Mouse (Mus musculus) limb, embryonic 15.5 days (tissue): ENCODE measurements around the gene Bbs1. TPM values are rescaled to one million over a fixed set of nuclear protein-coding genes. Genes with fewer than 3 reads are reported as not detected.
"Not testable (repeated sequence)": the region's sequence is repeated elsewhere in the genome, so short reads cannot be mapped to it uniquely, and the experiment has no call there.

Experiments
- ATAC-seq: fragments of 200-750 bp; cut with Nextera tagmentation; 2 replicates; pipeline ENCODE4 v1.8.0; 2017; ENCODE audit warnings: low read depth, moderate TSS enrichment; ENCODE audit not compliant: insufficient number of reproducible peaks, low FRiP score, low TSS enrichment
- H3K27ac ChIP-seq: fragments of 300-500 bp; sonication (generic); 2 replicates; pipeline ENCODE4 v1.5.1; 2015; ENCODE audit warnings: moderate library complexity, mild to moderate bottlenecking, inconsistent platforms
- H3K27me3 ChIP-seq: fragments of 300-500 bp; sonication (generic); 2 replicates; pipeline ENCODE4 v1.6.1; 2015; ENCODE audit warnings: inconsistent platforms
- H3K36me3 ChIP-seq: fragments of 300-500 bp; sonication (generic); 2 replicates; pipeline ENCODE4 v1.6.1; 2015; ENCODE audit warnings: inconsistent platforms
- H3K4me1 ChIP-seq: fragments of 300-500 bp; sonication (generic); 2 replicates; pipeline ENCODE4 v1.6.1; 2015; ENCODE audit warnings: inconsistent platforms
- H3K4me2 ChIP-seq: fragments of 300-500 bp; sonication (generic); 2 replicates; pipeline ENCODE4 v1.6.1; 2015; ENCODE audit warnings: mild to moderate bottlenecking, inconsistent platforms
- H3K4me3 ChIP-seq: fragments of 300-500 bp; sonication (generic); 2 replicates; pipeline ENCODE4 v1.5.1; 2015; ENCODE audit warnings: mild to moderate bottlenecking, inconsistent platforms
- H3K9ac ChIP-seq: fragments of 300-500 bp; sonication (generic); 2 replicates; pipeline ENCODE4 v1.6.1; 2015; ENCODE audit warnings: inconsistent platforms
- H3K9me3 ChIP-seq: fragments of 300-500 bp; sonication (generic); 2 replicates; pipeline ENCODE4 v1.6.1; 2016; ENCODE audit warnings: inconsistent platforms
- WGBS: fragments of 180-500 bp; shearing (Covaris S2); methylation state at CpG from one replicate; pipeline ENCODE4 v1.1.7; 2015; 5-methylcytosine and 5-hydroxymethylcytosine counted together
- polyA plus RNA-seq: library from polyadenylated mRNA; unstranded; fragments of >200 nt; fragmentation: Nextera tagmentation; extraction: Ambion mirVana; gene quantifications from 2 replicates; pipeline ENCODE4 v1.2.1, GENCODE M21; 2015

Bbs1 gene
- polyA plus RNA-seq, 1 experiment from 2014 or later, result 3.0 TPM

- Histone ChIP-seq H3K36me3 (no peaks in the 10 kb centered on the region), H3K27ac (peak within 1 kb of the TSS; percentile 71), H3K4me2 (peak within 1 kb of the TSS; percentile 92), H3K9ac (peak within 1 kb of the TSS; percentile 93), H3K27me3 (no peaks in the 10 kb centered on the region), H3K4me1 (peaks cover 29% of the 10 kb centered on the region), H3K9me3 (no peaks in the 10 kb centered on the region), H3K4me3 (peak within 1 kb of the TSS; percentile 81)
- peak; percentile 96 for ATAC-seq
- under 1% methylated on average over 52 of the region's 52 CpGs for WGBS
Observed at GRCm38 (mm10) chr19:4878405-4879323, 27.8 kb downstream of the Bbs1 start, which contains the start of gene Zdhhc24. Gene Zdhhc24, plus strand, starts transcription at chr19:4878668.

- H3K36me3 ChIP-seq, result no peaks in the 10 kb centered on the region
- 1% methylated on average over 17 of the region's 17 CpGs for WGBS
- peak within 1 kb of the TSS; percentile 81 for H3K4me3 ChIP-seq
- peak within 1 kb of the TSS; percentile 92 for H3K4me2 ChIP-seq
- no peak for ATAC-seq
- no peaks in the 10 kb centered on the region for H3K9me3 ChIP-seq
- H3K9ac ChIP-seq, result peak within 1 kb of the TSS; percentile 93
- no peaks in the 10 kb centered on the region for H3K27me3 ChIP-seq
- H3K27ac ChIP-seq, result peak within 1 kb of the TSS; percentile 71
- peaks cover 29% of the 10 kb centered on the region for H3K4me1 ChIP-seq
Observed at GRCm38 (mm10) chr19:4877785-4878184, 28.6 kb downstream of the Bbs1 start, which contains the start of gene Actn3. Gene Actn3, minus strand, starts transcription at chr19:4877909.

DNA sequence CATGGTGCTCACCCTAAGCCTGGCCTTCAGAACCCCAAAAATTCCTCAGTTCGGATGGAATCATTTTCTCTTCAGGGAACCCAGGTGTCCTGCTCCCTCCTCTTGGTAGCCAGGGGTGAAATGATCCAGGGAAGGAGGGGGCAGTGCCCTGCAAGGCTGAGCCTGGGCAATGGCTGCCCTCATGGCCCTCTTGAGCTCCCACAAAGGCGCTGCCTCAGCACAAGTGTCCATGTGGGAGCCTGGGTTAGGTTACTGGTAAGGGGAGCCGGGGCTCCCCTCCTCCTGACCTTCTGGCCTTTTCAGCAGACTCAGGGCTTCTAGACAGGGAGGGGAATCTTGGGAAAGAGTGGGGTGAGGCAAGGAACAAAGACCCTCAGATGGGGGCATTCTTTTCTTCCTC lies 29.7 kb downstream of the Bbs1 start:
- no peak overlapping the region for H3K4me2 ChIP-seq
- H3K9me3 ChIP-seq, result no peaks in the 10 kb centered on the region
- no peak overlapping the region for H3K4me3 ChIP-seq
- no peak for ATAC-seq
- H3K9ac ChIP-seq, result no peak overlapping the region
- H3K27me3 ChIP-seq, result no peaks in the 10 kb centered on the region
- WGBS, result 59% methylated on average over 3 of the region's 3 CpGs
- H3K36me3 ChIP-seq, result no peaks in the 10 kb centered on the region
- peaks cover 29% of the 10 kb centered on the region for H3K4me1 ChIP-seq
- H3K27ac ChIP-seq, result no peak overlapping the region

- no peaks in the 10 kb centered on the region for H3K36me3 ChIP-seq
- H3K4me1 ChIP-seq, result peaks cover 29% of the 10 kb centered on the region
- H3K9me3 ChIP-seq, result no peaks in the 10 kb centered on the region
- no peak overlapping the region for H3K27ac ChIP-seq
- H3K4me2 ChIP-seq, result no peak overlapping the region
- no peak overlapping the region for H3K9ac ChIP-seq
- H3K4me3 ChIP-seq, result no peak overlapping the region
- 75% methylated on average over 2 of the region's 4 CpGs for WGBS
- no peaks in the 10 kb centered on the region for H3K27me3 ChIP-seq
- no peak for ATAC-seq
Observed at GRCm38 (mm10) chr19:4876241-4876640, 30.2 kb downstream of the Bbs1 start.

GRCm38 (mm10) chr19:4874613-4875012 lies 31.8 kb downstream of the Bbs1 start:
- H3K27me3 ChIP-seq, H3K4me3 ChIP-seq, H3K27ac ChIP-seq, ATAC-seq, H3K9me3 ChIP-seq, H3K4me2 ChIP-seq, H3K36me3 ChIP-seq, H3K9ac ChIP-seq: not testable (repeated sequence)
- WGBS, result 74% methylated on average over 1 of the region's 1 CpGs
- peaks cover 22% of the 10 kb centered on the region for H3K4me1 ChIP-seq

DNA sequence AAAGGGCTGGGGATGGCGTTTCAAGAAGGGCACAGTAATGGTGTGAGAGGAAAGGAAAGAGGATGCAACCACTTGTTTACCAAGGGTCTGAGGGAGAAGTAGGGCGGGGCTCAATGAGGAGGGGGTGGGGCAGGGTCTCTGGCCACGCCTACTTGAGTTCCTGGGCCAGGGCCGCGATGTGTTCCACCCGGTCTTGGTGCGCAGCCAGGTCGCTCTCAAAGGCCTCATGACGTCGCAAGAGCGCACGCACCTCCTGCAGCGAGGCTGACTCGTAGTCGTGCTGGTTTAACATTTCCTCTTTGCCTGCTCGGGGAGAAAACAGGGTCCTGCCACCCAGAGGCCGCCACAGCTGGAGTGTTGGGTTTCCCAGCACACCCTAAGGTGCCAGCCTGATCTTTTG lies 41.3 kb downstream of the Bbs1 start:
- no peak overlapping the region for H3K9ac ChIP-seq
- H3K36me3 ChIP-seq, result 0 out of 2 replicates have a peak, but pooled peaks cover 7% of the 10 kb centered on the region
- H3K27ac ChIP-seq, result no peak overlapping the region
- no peaks in the 10 kb centered on the region for H3K9me3 ChIP-seq
- 0 out of 2 replicates have a peak, but pooled peaks have one; percentile 17 for ATAC-seq
- H3K27me3 ChIP-seq, result peaks cover 16% of the 10 kb centered on the region
- peaks cover 6% of the 10 kb centered on the region for H3K4me1 ChIP-seq
- whole genome bisulfite sequencing, result 6% methylated on average over 17 of the region's 17 CpGs
- H3K4me3 ChIP-seq, result 0 out of 2 replicates have a peak overlapping the region, but pooled peaks have one; percentile 9
- H3K4me2 ChIP-seq, result peak overlapping the region; percentile 24; the same call in 1 of the 2 replicates

GRCm38 (mm10) chr19:4863048-4863447 lies 43.4 kb downstream of the Bbs1 start:
- Histone ChIP-seq H3K36me3 (0 out of 2 replicates have a peak, but pooled peaks cover 11% of the 10 kb centered on the region), H3K4me3 (no peak overlapping the region), H3K4me2 (no peak overlapping the region), H3K9ac (no peak overlapping the region), H3K9me3 (no peaks in the 10 kb centered on the region), H3K27ac (no peak overlapping the region), H3K4me1 (peaks cover 6% of the 10 kb centered on the region), H3K27me3 (peaks cover 16% of the 10 kb centered on the region)
- ATAC-seq, result no peak
- WGBS, result 75% methylated on average over 6 of the region's 6 CpGs

DNA sequence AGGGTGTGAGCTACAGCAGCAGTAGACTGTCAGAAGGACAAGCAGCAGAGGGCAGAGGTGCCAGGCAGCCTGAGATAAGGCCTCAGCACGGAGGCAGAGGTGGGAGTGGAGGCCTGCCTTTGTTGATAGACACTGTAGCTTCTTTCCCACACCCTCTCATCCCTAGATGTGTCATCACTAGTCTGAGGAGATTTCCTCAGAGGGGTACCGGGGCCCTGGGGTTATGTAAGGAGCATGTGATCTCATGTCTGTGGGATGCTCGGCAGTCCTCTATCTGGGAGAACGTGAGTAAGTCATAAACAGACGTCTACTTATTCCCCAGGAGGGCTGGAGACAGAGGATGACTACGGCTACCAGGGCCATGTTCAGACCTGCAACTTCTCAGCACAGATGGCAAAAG lies 47.3 kb downstream of the Bbs1 start:
- Histone ChIP-seq H3K4me1 (peaks cover 14% of the 10 kb centered on the region), H3K36me3 (0 out of 2 replicates have a peak, but pooled peaks cover 11% of the 10 kb centered on the region), H3K4me3 (no peak overlapping the region), H3K9me3 (no peaks in the 10 kb centered on the region), H3K27me3 (no peaks in the 10 kb centered on the region), H3K9ac (no peak overlapping the region), H3K4me2 (no peak overlapping the region), H3K27ac (no peak overlapping the region)
- WGBS, result 61% methylated on average over 6 of the region's 6 CpGs
- no peak for ATAC-seq

- H3K36me3 ChIP-seq, result 0 out of 2 replicates have a peak, but pooled peaks cover 11% of the 10 kb centered on the region
- 85% methylated on average over 4 of the region's 4 CpGs for whole genome bisulfite sequencing
- H3K27me3 ChIP-seq, result no peaks in the 10 kb centered on the region
- no peak overlapping the region for H3K9ac ChIP-seq
- peaks cover 14% of the 10 kb centered on the region for H3K4me1 ChIP-seq
- peak overlapping the region; percentile 60; the same call in 1 of the 2 replicates for H3K4me3 ChIP-seq
- no peaks in the 10 kb centered on the region for H3K9me3 ChIP-seq
- H3K27ac ChIP-seq, result no peak overlapping the region
- peak overlapping the region; percentile 96 for H3K4me2 ChIP-seq
- no peak for ATAC-seq
Observed at GRCm38 (mm10) chr19:4855951-4856350, 50.5 kb downstream of the Bbs1 start.

- peak; percentile 42; the same call in 1 of the 2 replicates for ATAC-seq
- peak overlapping the region; percentile 96 for H3K4me2 ChIP-seq
- H3K4me3 ChIP-seq, result peak overlapping the region; percentile 60
- H3K36me3 ChIP-seq, result 0 out of 2 replicates have a peak, but pooled peaks cover 6% of the 10 kb centered on the region
- 3% methylated on average over 14 of the region's 14 CpGs for WGBS
- H3K9me3 ChIP-seq, result no peaks in the 10 kb centered on the region
- no peaks in the 10 kb centered on the region for H3K27me3 ChIP-seq
- peak overlapping the region; percentile 9; the same call in 1 of the 2 replicates for H3K27ac ChIP-seq
- peaks cover 14% of the 10 kb centered on the region for H3K4me1 ChIP-seq
- H3K9ac ChIP-seq, result peak overlapping the region; percentile 59
Observed at GRCm38 (mm10) chr19:4855470-4855820, 51.0 kb downstream of the Bbs1 start.

- peak within 1 kb of the TSS; percentile 59 for H3K9ac ChIP-seq
- H3K4me3 ChIP-seq, result peak within 1 kb of the TSS; percentile 60
- no peaks in the 10 kb centered on the region for H3K9me3 ChIP-seq
- ATAC-seq, result peak; percentile 68
- 0 out of 2 replicates have a peak, but pooled peaks cover under 1% of the 10 kb centered on the region for H3K36me3 ChIP-seq
- peak within 1 kb of the TSS; percentile 9; the same call in 1 of the 2 replicates for H3K27ac ChIP-seq
- H3K27me3 ChIP-seq, result no peaks in the 10 kb centered on the region
- WGBS, result 3% methylated on average over 44 of the region's 45 CpGs
- peak within 1 kb of the TSS; percentile 96 for H3K4me2 ChIP-seq
- peaks cover 14% of the 10 kb centered on the region for H3K4me1 ChIP-seq
Observed at GRCm38 (mm10) chr19:4854552-4855469, 51.6 kb downstream of the Bbs1 start, which contains the start of gene Ctsf. Gene Ctsf, plus strand, starts transcription at chr19:4855130.
